Mouse (Mus musculus): ENCODE measurements around the gene Pkdrej.

DNA sequence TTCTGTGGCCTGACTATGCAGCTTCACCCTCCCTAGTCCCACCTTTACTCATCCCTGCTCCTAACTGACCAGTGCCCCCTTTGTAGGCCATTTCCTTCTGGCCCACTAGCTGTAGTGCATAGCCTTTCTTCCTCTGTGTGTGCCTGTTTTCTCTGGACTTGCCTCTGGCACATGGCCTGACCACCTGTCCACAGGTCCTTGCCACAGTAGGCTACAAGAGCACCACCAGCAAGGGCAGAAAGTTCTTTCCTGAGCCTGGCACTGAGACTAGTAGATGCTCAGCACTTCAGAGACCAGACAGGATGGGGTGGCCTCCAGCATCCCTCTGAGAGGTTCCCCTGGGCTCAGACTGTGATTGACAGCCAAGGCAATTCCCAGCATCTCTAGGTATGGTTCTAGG is 23.5 kb upstream of the Pkdrej start:
- TF ChIP-seq CTCF (IDR thresholded peaks at IDR 0.05; ENCODE audit: low read depth, low read length) (no peak), POLR2A (IDR thresholded peaks at IDR 0.05; ENCODE audit: insufficient read depth, low read length) (no peak), EP300 (IDR thresholded peaks at IDR 0.05; ENCODE audit: insufficient read depth, low read depth, low read length) (no peak)

Data from ES-Bruce4 (cell line).